Mouse (Mus musculus): ENCODE measurements around the gene Calhm5.

The Calhm5 gene

DNA sequence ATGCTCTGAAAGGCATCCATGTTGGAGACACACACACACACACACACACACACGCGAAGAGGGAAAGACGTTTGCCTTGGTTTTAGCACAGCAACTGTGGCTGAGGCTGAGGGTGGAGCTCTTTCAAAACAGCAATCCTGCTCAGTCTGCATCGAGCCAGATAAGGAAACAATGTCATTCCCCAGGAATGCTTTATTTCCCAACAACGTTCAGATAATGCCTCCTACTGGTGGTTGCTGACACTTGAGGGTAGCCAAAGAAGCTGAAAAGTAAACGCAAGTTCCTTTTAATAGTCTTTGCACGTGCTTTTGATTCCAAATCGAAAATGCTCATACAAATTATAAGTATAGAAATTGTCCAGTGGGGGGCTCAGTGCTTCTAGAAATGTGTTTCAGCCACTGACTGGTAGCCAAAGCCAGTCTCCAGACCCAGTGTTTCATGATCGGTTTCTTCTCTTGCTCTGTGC lies at the start of gene Calhm5:
Gene Calhm5 (minus strand): TSS at position 102 of the 466 bp plus-strand sequence.
- peak; percentile 57 to 62 for DNase-seq (ENCODE audit: low spot score in 2 of 2)

DNA sequence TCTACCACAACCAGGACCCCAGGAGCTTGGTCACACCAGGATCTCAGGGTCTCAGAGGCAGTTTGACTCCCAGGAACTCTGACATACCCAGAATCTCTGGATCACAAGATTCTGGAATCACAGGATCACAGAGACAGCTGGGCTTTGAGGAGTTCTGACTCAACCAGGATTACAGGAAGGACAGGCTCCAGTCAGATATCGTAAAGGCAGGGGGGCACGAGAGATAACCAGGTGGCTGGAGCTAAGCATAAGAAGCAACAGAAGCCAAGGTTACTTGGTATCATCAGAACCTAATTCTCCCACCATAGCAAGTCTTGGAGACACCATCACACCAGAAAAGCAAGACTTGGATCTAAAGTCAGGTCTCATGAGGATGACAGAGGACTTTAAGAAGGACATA lies 45.4 kb upstream of the Calhm5 start:
- no peak for DNase-seq (ENCODE audit: low spot score in 2 of 2)

DNA sequence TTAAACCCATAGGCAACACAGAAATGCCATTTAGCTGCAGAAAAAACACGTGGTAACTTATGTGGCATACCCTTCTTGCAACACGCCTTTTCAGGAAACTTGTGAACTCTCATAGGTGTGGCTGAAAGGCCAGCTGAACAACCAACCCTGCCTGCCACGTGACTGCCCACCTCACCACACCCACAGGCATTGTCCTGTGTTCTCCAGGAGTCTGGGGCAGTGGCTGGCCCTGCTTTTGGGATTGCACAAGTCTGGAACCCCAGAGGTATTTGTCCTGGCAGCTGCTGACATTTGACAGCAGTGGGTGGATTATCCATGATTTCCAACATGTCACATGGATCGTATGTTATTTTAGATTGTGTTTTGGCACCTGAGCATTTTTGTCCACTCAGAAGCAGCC lies 43.4 kb upstream of the Calhm5 start:
- no peak for DNase-seq (ENCODE audit: low spot score in 2 of 2)

DNA sequence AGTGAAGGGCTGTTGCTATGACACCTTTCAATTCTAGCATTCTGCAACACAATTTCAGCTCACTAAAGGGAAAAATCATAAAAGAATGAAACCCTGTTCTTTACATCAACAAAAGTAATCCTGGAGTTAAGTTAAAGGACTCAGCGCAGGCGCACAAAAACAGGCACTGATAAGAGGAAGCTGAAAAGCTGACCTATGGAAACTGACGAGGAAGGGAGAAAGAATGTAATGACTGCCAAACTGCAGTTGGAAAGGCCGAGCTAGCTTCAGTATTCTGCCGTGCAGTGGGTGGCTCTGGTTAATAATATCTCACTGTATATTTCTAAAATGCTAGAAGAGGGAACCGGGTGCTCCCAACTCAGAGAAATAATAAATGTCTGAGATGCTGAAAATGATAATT lies 41.7 kb upstream of the Calhm5 start:
- DNase-seq (ENCODE audit: low spot score in 2 of 2): peak in 1 of 2 experiments; percentile 7

DNA sequence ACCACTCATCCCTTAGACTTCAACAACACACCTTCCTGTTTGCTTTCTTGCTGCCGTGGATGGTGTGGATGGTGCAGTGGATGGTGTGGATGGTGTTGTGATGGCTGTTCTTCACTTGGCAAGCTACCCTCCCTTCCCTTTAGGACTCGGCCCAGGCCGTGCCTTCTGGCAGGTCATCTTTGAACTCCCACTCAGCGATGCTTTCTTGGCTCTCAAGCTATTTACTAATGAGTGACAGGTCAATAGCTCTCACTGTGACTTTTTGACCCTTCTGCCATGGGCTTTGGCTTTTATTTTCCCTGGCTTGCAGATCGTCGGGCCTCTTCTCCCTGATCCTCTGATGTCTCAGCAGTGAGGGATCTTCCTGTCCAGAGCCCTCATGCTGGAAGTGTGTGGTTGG lies 40.1 kb upstream of the Calhm5 start:
- DNase-seq (ENCODE audit: low spot score in 2 of 2): no peak

DNA sequence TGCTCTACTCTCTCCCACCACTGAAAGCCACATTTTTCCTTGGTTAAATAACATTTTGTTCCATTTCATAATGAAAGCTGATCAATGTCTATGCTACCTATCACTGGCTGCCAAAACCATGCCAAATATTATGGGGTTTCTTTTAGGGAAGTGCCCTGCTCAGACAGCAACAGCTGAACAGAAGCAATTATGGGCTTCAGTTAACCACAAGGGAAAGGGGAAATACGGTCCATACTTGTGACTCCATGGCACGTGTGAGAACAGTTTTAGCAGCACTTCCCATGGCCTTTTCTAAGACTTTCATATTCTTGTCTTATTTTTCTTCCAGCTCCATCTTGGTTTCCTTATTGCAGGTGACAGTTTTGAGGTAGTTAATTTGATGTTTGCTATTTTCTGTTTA lies 35.0 kb upstream of the Calhm5 start:
- DNase-seq (ENCODE audit: low spot score in 2 of 2): no peak

DNA sequence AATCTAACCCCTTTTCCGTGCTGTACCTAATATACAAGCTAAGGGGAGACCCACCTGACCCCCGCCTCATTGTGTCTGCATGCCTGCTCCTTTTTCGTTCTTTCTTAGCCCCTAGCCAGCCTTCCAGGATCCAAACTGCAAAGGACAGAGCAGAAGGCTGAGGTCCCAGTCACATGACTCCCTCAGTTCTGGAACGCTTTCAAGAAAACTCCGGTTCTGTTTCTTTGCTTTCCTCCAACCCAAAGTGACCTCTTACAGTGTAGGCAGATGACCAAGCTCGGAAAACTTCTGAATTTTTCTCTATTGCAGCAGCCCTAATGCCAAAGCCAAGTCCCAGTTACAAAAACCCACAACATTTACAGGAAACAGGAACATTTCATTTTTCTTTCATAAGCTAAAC lies 32.1 kb upstream of the Calhm5 start:
- DNase-seq (ENCODE audit: low spot score in 2 of 2): no peak

DNA sequence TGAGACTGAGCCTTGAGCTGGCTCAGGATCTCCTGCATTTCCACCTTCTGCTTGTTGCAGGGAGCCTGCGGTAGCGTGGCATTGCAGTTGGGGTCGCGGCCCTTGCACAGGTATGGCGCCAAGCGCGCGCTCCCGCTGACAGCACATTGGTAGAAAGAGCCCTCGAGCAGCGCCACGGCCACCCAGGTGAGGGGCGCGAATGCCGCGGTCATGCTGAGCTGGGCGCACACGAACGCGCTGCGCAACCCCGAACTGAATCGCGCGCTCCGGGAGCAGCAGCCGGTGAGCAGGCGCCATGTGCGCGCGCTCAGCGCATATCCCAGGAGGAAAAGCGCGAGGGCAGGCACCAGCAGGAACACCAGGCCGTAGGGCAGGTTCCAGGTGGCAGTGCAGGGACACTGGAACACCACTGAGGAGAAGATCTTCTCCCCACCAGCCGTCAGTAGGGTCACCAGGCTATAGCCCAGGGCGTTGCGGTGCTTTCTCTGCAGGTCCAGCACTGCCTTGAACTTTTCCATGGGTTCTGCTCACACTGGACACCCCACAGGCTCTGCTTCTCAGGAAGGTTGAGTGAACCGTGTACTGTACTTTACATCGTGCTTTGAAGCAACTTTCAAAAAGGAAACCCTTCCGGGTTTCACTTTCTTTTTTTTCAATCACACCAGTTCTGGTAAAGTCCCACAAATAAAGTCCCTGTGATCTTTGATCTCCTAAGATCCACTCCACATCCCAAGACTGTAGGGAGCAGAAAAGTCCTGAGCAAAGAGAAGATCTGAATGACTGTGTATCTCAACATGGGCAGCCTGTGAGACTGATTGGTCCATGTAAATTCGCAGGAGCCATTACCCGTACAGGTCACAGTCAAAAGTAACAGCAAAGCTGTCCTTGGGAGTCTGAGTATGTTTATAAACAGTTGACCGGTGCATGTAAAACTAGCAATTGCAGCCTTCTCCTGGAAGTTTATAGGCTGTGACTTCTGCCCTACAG lies 31.4 kb upstream of the Calhm5 start, which contains the start of gene Calhm6:
Gene Calhm6 (minus strand): TSS at position 593 of the 987 bp plus-strand sequence.
- peak; percentile 38 to 59 for DNase-seq (ENCODE audit: low spot score in 2 of 2)

DNA sequence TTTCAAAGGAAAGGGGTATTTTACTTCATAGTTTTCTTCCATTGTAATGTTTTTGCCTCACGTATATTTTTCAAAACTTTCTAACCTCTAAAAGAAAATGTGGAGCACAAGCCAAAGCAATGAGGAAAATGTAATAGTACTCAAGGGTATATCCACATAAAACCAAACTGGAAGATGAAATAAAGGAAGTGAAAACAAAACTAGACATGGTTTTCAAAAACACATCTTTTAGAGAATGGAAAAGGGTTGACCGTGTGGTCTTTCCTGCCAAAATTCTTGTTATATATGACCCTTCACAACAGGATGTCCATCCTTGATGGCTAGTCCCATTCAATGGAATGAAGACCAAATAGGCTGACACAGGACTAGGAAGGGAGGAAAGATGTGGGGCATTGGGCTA lies 22.1 kb upstream of the Calhm5 start:
- no peak for DNase-seq (ENCODE audit: low spot score in 2 of 2)

DNA sequence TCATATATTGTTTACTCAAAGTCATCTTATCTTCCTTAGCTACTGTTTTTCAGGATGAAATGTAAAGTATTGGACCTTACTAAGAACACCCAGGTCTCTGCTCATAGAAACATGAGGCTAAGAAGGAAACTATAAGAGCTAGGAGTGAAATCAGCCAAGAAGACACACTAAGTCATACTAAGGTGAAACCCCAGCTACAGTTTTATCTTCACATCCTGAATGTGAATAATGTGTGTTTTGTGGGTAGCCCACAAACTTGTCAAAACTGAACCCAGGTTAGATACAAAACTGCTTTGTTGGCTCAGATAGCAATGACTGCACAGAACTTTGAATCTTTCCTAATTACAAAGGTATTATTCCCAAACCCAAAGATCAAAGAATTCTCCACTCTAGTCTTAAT lies 21.5 kb upstream of the Calhm5 start:
- DNase-seq (ENCODE audit: low spot score in 2 of 2): no peak

DNA sequence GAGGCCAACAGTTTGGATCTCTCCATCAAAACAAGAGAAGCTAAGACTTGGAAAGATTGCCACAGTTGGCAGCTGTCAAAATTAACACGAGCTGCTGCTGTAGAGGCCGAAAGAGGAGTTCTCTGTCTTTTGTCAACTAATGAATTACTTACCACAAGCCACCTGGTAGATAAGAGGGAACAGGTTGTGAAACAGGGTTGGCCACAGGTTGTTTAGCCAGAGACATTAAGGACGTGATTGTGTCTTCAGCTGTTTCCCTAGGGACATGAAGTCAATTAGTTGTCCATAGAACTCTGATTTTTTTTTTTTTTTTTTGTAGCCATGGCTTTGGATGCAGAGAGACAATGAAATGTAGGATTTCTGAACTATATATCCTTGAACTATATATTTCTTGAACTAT lies 20.8 kb upstream of the Calhm5 start:
- no peak for DNase-seq (ENCODE audit: low spot score in 2 of 2)

DNA sequence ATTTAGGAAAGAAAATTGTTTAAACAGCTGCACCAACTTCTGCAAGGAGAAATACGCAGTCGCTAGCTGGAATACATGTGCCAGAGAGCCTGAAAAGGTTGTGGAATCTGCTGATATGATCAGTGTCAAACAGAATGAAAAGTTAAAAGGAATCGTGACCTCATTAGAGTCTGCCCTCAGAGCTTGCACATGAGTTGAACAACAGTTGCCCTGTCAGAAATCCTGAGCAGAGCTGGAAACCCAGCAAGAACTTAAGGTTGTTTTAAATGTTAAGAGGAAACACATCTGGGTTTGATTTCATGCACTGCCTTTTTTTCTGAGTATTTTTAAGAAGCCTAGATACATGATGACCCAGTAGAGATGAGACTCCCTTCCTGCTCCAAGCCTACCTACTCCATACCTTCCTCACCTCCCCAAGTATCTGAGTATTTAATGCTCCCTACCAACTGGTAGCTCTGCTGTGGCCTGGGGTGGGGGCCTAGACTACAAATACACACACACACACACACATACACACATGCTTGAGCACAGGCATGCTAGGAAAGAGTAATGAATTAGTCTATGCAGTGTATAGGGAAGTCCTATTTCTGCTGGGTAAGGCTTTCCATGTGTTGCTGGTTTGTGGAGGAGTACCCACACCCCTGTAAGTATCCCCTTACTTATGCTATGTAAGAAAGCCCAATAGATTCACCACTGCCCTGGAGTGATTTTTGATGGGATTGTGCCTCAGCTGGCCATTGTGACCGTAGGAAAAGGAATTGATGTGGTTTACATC lies 15.8 kb upstream of the Calhm5 start:
- no peak for DNase-seq (ENCODE audit: low spot score in 2 of 2)

DNA sequence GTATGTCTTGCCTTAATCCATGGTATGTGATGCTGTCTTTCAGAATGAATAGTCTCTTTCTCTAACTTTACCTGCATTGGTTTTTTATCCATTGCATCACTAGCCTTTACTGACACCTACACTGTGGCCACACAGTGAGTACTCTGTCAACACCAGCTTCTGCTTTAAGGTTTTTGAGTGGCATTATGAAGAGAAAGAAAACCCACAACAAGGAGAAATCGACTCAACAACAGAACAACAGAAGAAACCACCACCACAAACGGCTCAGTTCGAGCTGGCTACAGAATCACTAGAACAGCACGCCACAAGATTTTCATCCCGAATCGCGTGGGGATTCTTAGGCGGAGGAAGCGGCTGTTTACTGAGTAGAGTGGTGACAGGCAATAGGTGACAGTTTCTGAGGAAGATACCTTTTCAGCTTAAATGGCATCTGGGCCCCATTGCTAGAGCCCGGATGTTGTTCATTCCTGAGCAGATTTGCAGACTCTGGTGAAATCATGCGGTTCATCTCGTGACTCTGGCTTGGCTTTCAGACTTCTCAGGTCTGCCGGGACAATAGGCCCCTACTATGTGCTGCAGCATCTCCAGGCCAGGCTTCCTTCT lies 14.6 kb upstream of the Calhm5 start:
- DNase-seq (ENCODE audit: low spot score in 2 of 2): no peak

DNA sequence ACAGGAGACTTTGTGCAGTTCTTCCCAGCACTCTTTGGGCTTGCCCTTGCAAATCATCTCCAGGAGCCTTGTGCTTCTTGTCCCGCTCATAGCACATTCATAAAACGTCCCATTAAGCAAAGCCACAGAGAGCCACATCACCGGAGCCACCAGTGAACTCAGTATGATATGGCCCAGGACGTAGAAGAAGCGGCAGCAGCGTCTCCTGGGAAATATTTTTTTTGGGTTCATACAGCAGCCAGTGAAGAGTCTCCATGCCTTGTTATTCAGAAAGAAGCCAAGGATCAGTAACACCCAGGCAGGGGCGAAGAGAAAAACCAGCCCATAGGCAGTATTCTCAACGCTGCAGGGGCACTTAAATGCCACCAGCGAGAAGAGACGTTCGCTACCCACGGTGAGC lies 355 bp downstream of the Calhm5 start:
- DNase-seq (ENCODE audit: low spot score in 2 of 2): peak; percentile 5 to 17

DNA sequence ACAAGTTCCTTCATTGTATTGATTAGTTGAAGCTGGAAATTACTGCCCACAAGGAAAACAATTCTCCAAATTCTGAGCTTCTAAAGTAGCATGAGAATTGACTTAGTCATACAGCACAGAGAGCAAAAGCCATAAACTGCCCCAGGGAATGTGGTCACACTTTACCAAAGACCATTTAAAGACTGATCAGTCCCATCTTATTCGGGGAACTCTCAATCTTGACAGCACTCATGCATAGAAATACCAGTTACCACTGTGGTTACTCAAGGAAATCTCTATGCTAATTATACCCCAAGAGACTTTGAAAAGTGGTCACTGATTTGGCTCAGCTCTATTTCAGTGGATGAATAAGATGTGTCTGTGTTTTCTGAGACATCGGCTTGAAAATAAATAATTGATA lies 1.2 kb downstream of the Calhm5 start:
- DNase-seq (ENCODE audit: low spot score in 2 of 2): no peak

DNA sequence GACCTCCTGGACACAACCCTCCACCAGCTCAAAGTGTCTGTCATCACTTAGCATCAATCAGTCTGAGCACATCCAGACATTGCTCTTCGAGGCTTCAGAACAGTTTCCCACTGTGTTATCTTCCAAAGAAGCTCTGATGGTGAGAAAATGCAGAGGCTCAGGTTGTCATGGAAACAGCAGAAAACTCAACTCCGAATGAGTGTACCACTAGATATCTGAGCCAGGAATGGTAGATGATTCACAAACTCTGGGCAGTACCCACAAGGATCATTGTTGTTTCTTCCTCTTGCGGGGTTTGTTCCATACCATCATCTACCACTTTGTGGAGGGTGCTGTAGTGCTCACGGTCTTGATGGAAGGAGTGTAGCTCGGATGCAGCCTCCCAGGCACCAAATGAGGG lies 4.4 kb downstream of the Calhm5 start:
- peak; percentile 51 to 56 for DNase-seq (ENCODE audit: low spot score in 2 of 2)

DNA sequence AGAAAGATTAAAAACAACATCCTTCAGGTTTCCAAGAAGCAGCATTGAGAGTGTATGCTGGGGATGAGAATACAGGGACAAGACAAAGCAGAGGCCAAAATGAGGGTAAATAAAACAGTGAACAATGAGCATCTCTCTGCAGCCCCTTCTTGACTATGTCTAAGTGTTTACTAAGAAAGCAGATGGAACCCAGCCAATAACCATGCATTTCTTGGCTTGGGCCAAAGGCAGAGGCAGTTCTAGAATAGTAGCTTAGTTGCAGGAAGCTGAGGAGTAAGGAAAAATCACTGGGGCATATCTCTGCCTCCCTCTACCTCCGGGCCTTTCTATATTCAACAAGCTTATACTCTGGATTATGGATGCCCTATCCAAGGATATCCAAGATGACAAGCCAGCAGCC lies 5.8 kb downstream of the Calhm5 start:
- DNase-seq (ENCODE audit: low spot score in 2 of 2): no peak

DNA sequence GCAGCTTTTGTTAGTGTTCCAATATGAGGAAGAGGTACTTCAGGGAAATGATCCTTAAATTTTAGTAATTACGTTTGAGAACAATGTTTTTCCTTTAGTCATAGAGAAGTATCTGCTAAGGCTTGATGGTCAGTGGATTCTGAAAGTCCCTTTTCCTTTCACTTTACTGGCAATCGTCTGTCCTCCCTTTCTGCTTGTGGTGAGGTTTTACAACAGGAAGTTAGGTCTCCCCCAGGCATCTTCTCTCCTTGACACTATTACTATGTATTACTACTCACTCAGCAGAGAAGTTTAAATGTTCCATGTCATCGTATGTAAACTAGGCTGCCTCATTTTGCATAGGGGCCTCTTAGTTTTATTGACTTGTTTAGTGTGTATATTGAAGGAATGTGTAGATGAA lies 6.8 kb downstream of the Calhm5 start:
- no peak for DNase-seq (ENCODE audit: low spot score in 2 of 2)

DNA sequence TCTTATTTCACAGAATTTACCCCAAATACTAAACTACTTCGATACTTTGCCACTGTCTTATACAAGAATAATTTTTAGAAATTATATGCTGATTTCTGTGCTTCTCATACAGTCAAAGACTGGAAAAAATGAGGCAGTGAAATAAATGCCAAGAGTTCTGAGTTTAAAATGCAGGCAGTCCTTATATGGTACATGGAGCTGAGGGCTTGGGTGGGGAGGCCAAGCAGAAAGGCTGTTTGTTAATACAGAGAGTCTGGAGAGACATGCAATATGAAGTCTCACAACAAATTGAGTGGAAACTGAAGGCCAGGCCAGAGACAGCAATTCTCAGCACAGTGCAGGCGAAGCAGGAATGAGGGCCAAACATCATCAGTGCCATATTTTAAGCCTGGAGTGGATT lies 7.8 kb downstream of the Calhm5 start:
- DNase-seq (ENCODE audit: low spot score in 2 of 2): no peak

DNA sequence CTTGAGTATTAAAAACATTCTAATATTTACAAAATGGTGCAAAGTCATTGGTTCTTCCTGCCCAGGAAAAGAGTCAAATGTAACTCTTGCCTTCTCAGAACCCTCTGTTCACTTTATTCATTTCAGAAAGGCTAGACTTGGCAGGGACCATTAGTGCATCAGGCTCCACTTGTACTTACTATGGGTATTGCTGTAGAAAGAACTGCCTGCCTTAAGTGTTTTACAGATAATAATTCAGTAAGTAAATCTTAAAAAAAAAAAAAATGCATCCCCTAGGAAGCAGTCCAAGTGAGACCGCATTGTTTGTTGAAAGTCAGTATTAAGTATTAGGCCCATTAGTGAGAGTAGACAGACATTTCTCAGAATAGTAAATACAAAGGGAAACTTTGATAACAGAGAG lies 9.8 kb downstream of the Calhm5 start:
- no peak for DNase-seq (ENCODE audit: low spot score in 2 of 2)

DNA sequence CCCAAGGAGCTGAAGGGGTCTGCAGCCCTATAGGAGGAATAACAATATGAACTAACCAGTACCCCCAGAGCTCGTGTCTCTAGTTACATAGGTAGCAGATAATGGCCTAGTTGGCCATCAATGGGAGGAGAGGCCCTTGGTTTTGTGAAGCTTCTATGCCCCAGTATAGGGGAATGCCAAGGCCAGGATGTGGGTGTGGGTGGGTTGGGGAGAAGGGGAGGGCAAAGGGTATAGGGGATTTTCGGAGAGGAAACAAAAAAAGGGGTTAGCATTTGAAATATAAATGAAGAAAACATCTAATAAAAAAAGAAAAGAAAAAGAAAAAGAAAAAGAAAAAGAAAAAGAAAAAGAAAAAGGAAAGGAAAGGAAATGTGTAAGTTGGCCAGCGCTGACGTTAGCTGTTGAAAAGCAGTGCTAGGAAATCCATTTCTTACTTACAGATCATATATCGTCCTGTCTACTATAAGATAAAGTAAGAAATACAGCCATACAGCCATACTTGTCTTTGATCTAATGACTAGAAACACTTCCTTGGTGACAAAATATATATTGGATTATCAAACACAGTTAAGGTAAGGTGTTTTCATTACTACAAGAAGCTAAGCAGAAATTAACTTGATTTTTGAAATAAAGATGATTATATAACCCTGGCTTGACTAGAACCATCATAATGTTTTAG lies 21.7 kb downstream of the Calhm5 start:
- DNase-seq (ENCODE audit: low spot score in 2 of 2): no peak

DNA sequence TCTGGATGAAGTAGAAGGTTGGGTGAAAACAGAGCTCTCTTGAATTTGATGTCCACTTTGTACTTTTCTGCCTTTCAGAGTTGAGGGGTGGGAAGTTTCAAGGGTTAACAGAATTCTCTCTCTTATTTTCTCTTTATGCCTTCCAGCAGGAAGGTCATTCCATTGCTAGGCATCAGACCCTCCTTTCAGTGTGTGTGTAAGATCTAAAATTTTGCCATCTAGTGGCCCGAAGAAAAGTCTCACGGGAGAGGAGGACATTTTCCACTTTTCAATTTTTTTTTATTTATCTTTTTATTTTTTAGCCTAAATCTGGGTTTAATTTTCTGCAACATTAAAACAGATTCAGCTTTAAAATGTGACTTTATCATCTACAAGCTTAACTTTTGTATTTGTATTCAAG lies 24.7 kb downstream of the Calhm5 start:
- DNase-seq (ENCODE audit: low spot score in 2 of 2): no peak
